Mouse (Mus musculus) heart, embryonic 10.5 days (tissue): ENCODE measurements around the gene Slc38a3. TPM values are rescaled to one million over a fixed set of nuclear protein-coding genes. Genes with fewer than 3 reads are reported as not detected.
A peak's percentile ranks its signal among the peaks of the same experiment; 100 is the strongest.

ENCODE experiments used
- DNase-seq: peaks from one replicate; pipeline ENCODE4 v3.0.0-alpha.2; 2017; ENCODE audit warnings: low spot score
- H3K27ac ChIP-seq: fragments of 300-500 bp; sonication (generic); 2 replicates; pipeline ENCODE4 v1.5.1; 2016; ENCODE audit warnings: mild to moderate bottlenecking
- H3K27me3 ChIP-seq: fragments of 300-500 bp; sonication (generic); 2 replicates; pipeline ENCODE4 v1.6.1; 2016; ENCODE audit warnings: mild to moderate bottlenecking; ENCODE audit not compliant: poor library complexity, insufficient read depth, severe bottlenecking
- H3K36me3 ChIP-seq: fragments of 300-500 bp; sonication (generic); 2 replicates; pipeline ENCODE4 v1.6.1; 2016; ENCODE audit warnings: mild to moderate bottlenecking, moderate library complexity
- H3K4me1 ChIP-seq: fragments of 300-500 bp; sonication (generic); 2 replicates; pipeline ENCODE4 v1.6.1; 2016; ENCODE audit warnings: mild to moderate bottlenecking
- H3K4me3 ChIP-seq: fragments of 300-500 bp; sonication (generic); 2 replicates; pipeline ENCODE4 v1.5.1; 2016; ENCODE audit warnings: mild to moderate bottlenecking, moderate library complexity
- H3K9me3 ChIP-seq: fragments of 300-500 bp; sonication (generic); 2 replicates; pipeline ENCODE4 v1.6.1; 2016; ENCODE audit warnings: mild to moderate bottlenecking, moderate library complexity
- whole genome bisulfite sequencing: fragments of 180-500 bp; shearing (Covaris S2); methylation state at CpG from one replicate; pipeline ENCODE4 v1.1.7; 2016; 5-methylcytosine and 5-hydroxymethylcytosine counted together
- polyA plus RNA-seq: library from polyadenylated mRNA; unstranded; fragments of >200 nt; fragmentation: Nextera tagmentation; extraction: Ambion mirVana; gene quantifications from 2 replicates; pipeline ENCODE4 v1.2.1, GENCODE M21; 2016

The Slc38a3 gene
- polyA plus RNA-seq, 1 experiment from 2014 or later: 4.2 TPM

DNA sequence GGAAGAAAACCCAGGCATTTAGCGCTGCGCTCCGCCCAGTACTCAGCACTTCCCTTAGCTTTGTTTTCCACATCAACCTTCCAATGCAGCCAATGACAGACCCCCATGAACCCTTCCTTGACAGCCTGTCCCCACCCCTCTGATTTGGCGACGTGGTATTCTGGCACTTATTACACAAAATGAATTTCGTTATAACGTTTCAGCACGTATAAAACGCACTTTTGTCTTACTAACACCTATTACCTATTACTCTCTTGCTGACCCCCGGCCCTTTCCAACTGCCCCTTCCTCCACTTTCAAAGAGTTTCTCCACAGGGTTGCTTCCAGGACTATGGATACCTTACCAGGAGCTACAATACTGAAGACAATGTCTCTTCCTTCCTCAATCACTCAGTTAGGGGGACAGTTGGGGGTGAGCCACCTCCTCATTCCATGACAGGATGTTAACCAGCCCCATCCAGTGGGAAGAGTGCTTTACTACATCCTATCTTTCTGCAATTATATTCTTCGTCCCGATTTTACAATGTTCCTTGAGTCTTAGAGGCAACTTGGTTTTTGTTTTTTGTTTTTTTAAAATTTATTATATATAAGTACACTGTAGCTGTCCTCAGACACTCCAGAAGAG is 56.3 kb downstream of the Slc38a3 start:
- Histone ChIP-seq H3K27me3 (peaks cover under 1% of the 10 kb centered on the region; the same call in 1 of the 2 replicates), H3K4me3 (peak overlapping the region; percentile 63), H3K4me1 (peaks cover 68% of the 10 kb centered on the region), H3K36me3 (peaks cover 45% of the 10 kb centered on the region), H3K27ac (peak overlapping the region; percentile 96), H3K9me3 (no peaks in the 10 kb centered on the region)
- 11% methylated on average over 12 of the region's 12 CpGs for WGBS
- no peak for DNase-seq

DNA sequence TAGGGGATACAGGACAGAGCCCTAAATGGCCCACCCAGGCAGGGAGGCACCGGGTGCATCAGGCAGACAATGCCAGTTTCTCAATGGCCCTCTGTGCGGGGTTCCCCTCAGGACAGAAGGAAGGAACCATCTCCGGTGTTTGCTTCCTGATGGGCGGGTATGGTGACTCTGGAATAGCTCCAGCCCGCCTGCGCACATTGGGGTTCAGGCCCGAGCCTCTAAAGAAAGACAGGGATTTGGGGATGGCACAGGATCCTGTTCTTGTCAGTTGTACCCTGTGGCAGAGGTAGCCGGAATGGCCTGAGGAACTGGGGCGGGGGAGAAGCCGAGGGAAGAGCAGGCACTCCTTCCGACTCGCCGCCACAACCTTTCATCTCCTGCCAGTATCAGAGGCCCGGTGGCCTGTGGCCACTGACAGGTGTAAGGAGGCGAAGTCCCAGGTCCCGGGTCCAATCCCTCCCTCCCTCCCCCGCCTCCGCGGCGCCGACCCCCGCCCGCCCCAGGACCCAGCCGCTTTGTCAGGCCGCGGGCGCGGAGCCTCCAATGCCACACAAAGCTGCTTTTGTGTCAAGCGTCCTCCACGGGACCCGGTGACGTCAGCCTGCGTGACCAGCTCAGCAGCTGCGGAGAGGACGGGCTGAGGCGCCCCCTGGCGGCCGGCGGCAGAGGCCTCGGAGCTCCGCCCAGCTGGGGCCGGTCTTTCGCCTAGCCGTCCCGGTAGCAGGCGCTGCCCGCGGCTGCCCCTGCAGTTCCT is 57.0 kb downstream of the Slc38a3 start:
- peaks cover 4% of the 10 kb centered on the region; the same call in 1 of the 2 replicates for H3K27me3 ChIP-seq
- H3K4me3 ChIP-seq: peak overlapping the region; percentile 63
- H3K4me1 ChIP-seq: peaks cover 70% of the 10 kb centered on the region
- H3K9me3 ChIP-seq: no peaks in the 10 kb centered on the region
- peaks cover 38% of the 10 kb centered on the region for H3K36me3 ChIP-seq
- DNase-seq: peak; percentile 98
- WGBS: 5% methylated on average over 43 of the region's 48 CpGs
- H3K27ac ChIP-seq: peak overlapping the region; percentile 96

DNA sequence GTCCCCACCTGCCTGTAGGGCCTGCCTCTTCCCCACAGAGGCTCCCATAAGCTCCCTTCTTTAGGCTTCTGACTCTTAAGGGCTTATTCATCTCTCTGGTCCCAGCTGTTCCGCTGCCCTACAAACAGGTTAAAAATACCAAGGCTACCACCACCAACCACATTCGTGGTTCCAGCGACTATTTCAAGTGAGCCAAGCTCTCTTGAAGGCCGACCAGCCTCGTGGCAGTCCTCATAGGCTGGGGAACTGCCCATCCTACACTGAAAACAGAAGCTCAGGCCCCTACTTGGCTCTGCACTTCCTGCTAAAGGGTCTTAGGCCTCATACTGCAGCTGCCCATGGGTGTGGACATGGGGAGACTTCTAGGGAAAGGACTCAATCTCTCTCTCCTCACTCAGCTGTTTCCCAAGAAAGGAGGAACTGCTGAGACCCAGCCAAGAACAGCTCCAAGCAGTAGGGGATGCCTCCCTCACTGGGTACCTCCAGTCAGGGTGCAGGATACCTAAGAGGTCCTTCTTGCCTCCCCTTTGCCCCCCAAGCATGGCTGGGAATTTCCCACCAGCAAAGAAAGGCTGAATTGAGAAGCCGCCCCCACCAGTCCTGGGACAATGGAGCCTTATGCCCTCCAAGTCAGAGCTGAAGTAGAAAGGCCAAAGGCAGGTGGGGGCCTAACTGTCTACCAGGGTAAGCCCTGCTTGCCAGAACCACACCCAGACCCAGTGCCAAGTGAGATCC is 57.7 kb downstream of the Slc38a3 start:
- no peak for DNase-seq
- Histone ChIP-seq H3K27ac (peak overlapping the region; percentile 96), H3K4me3 (peak overlapping the region; percentile 63), H3K36me3 (peaks cover 32% of the 10 kb centered on the region), H3K4me1 (peaks cover 78% of the 10 kb centered on the region), H3K9me3 (no peaks in the 10 kb centered on the region), H3K27me3 (peaks cover 5% of the 10 kb centered on the region; the same call in 1 of the 2 replicates)
- WGBS: 54% methylated on average over 6 of the region's 6 CpGs

DNA sequence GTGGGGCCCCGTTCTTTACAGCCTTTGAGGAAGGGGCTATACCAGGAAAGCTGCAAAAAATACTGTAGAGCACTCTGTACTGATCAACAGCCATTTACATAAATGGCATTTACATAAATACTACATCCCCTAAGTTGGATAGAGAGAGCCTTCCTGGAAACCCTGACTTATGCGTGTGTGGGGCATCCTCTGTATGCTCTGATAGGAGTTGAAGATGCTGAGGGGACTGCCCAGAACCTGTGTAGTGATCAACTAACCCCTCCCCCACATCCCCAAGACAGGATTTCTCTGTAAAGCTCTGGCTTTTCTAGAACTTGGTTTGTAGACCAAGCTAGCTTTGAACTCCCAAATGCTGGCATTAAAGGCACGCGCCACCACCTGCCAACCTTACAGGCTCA is 59.9 kb downstream of the Slc38a3 start:
- H3K4me1 ChIP-seq: peaks cover 88% of the 10 kb centered on the region
- no peak for DNase-seq
- peaks cover 20% of the 10 kb centered on the region for H3K27me3 ChIP-seq
- 65% methylated on average over 4 of the region's 4 CpGs for WGBS
- H3K36me3 ChIP-seq: peaks cover 10% of the 10 kb centered on the region
- no peaks in the 10 kb centered on the region for H3K9me3 ChIP-seq
- peak overlapping the region; percentile 48; the same call in 1 of the 2 replicates for H3K27ac ChIP-seq
- no peak overlapping the region for H3K4me3 ChIP-seq

GRCm38 (mm10) chr9:107608741-107609432 is 60.4 kb downstream of the Slc38a3 start, which contains the start of gene Sema3b:
Gene Sema3b, minus strand, starts transcription at chr9:107609229.
- DNase-seq: no peak
- peaks cover 89% of the 10 kb centered on the region for H3K4me1 ChIP-seq
- 38% methylated on average over 12 of the region's 12 CpGs for WGBS

GRCm38 (mm10) chr9:107607653-107608245 is 61.6 kb downstream of the Slc38a3 start:
- Histone ChIP-seq H3K4me1 (peaks cover 87% of the 10 kb centered on the region), H3K36me3 (no peaks in the 10 kb centered on the region), H3K4me3 (peak overlapping the region; percentile 20; the same call in 1 of the 2 replicates), H3K9me3 (no peaks in the 10 kb centered on the region), H3K27ac (peak overlapping the region; percentile 48), H3K27me3 (peaks cover 37% of the 10 kb centered on the region)
- WGBS: 34% methylated on average over 9 of the region's 9 CpGs
- DNase-seq: no peak

More at GRCm38 (mm10) chr9:107608741-107609432, 60.4 kb downstream of the Slc38a3 start, which contains the start of gene Sema3b:
- Histone ChIP-seq H3K27ac (peak within 1 kb of the TSS; percentile 48), H3K36me3 (peaks cover 4% of the 10 kb centered on the region), H3K4me3 (peak within 1 kb of the TSS; percentile 20; the same call in 1 of the 2 replicates), H3K27me3 (peaks cover 26% of the 10 kb centered on the region), H3K9me3 (no peaks in the 10 kb centered on the region)

DNA sequence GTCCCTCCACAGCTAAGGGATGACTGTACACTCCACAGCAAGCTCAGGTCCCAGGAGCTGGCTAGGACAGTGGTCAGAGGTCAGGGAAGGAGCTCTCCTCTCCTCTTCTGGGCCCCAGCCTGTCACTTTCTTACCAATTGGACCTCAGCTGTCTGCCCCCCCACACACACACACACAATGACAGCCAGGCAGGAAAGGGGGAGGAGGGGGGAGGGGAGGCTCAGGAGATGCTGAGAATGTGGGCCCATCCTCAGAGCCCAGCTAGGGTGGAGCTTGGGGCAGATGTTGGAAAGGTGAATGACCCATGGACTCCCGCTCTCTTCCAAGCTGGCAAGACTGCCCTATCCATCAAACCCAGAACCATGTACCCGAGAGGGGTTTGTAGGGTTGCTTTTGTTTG is 62.3 kb downstream of the Slc38a3 start:
- Histone ChIP-seq H3K27me3 (peaks cover 39% of the 10 kb centered on the region), H3K9me3 (no peaks in the 10 kb centered on the region), H3K36me3 (no peaks in the 10 kb centered on the region), H3K4me1 (peaks cover 87% of the 10 kb centered on the region), H3K4me3 (peak overlapping the region; percentile 39), H3K27ac (peak overlapping the region; percentile 48)
- WGBS: 78% methylated on average over 2 of the region's 2 CpGs
- no peak for DNase-seq

DNA sequence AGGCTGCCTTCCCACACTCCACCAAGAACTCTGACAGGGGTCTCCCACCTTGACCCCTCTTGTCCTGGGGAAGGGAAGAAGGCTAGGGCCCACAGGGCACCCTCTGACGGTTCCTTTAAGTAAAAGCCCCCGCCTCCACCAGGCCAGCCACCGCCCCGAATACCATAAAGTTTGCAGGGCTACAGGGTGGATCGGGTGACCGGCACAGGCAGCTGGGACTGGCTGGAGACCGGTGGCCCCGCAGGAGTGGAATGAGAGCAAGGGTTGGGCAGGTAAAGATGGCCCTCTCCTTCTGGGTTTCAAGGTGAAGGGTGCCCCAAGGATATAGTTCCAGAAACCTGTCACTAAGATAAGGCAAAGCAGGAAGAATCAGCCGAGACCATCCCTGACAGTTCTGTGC is 62.7 kb downstream of the Slc38a3 start:
- WGBS: 12% methylated on average over 9 of the region's 9 CpGs
- no peak for DNase-seq
- H3K4me1 ChIP-seq: peaks cover 85% of the 10 kb centered on the region

DNA sequence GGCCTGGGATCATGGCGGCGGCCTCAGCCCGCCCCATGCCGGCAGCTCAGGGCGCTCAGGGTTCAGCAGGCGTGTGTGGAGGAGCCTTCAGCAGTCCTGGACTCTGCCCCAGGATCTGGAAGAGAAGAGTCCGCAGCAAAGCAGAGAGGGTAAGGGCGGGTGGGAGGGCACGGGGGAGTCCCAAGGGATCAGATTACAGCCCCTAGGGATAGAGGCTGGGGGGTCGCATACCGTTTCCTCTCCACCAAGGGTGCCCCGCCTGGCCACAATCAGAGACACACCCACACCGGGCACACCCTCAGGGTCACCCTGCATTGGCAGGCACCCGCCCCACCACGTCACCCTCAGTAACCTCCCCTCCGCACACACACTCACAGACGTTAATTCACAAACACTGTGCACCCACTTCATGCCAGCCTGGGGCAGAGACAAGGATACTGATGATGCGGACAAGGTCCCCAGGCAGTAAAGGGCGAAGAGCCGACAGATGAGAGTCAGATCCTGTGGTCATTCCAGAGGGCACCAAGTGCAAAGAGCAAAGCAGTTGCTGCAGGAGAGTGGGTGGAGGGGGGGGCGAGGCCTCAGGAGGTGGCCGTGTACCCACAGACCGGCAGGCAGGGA is 64.2 kb downstream of the Slc38a3 start:
- H3K9me3 ChIP-seq: no peaks in the 10 kb centered on the region
- H3K4me1 ChIP-seq: peaks cover 77% of the 10 kb centered on the region
- H3K4me3 ChIP-seq: peak overlapping the region; percentile 37
- WGBS: 33% methylated on average over 23 of the region's 23 CpGs
- H3K27me3 ChIP-seq: peaks cover 52% of the 10 kb centered on the region
- H3K36me3 ChIP-seq: no peaks in the 10 kb centered on the region
- H3K27ac ChIP-seq: peak overlapping the region; percentile 48
- no peak for DNase-seq

More for the DNA sequence above, 62.7 kb downstream of the Slc38a3 start:
- Histone ChIP-seq H3K27me3 (peaks cover 39% of the 10 kb centered on the region), H3K27ac (peak overlapping the region; percentile 48), H3K9me3 (no peaks in the 10 kb centered on the region), H3K4me3 (peak overlapping the region; percentile 39), H3K36me3 (no peaks in the 10 kb centered on the region)

GRCm38 (mm10) chr9:107603251-107603650 is 66.1 kb downstream of the Slc38a3 start:
- peaks cover 3% of the 10 kb centered on the region; the same call in 1 of the 2 replicates for H3K36me3 ChIP-seq
- H3K4me1 ChIP-seq: peaks cover 68% of the 10 kb centered on the region
- no peaks in the 10 kb centered on the region for H3K9me3 ChIP-seq
- no peak overlapping the region for H3K27ac ChIP-seq
- H3K4me3 ChIP-seq: no peak overlapping the region
- H3K27me3 ChIP-seq: peaks cover 71% of the 10 kb centered on the region
- 76% methylated on average over 6 of the region's 6 CpGs for WGBS
- DNase-seq: no peak

DNA sequence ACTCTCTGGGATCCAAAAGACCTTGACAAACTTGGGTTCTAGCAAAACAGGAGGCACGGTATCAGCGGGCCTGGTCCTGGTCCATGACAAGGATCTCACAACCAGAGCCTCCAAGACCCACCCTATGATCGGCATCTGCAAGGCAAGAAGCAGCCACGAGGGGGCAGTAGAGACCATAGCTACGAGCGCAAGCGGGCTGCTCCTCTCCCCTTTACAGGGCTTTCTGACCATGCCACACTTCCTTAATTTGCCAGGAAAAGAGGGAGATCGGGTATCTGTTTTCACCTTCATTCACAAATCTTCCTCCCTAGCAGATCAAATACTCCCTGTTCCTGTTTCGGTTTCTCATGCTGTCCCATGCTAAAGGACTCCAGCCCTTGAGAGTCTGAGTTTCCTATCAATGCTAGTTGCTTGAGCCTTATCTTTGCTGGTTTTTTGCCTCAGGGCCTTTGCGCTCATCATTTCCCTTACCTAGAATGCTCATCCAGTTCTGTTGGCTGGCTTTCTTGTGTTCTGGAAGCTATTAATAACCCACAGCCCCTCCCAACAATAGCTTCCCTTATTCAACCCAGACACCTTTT is 67.2 kb downstream of the Slc38a3 start:
- peak overlapping the region; percentile 30 for H3K27ac ChIP-seq
- peaks cover 73% of the 10 kb centered on the region for H3K27me3 ChIP-seq
- H3K4me3 ChIP-seq: no peak overlapping the region
- WGBS: 11% methylated on average over 10 of the region's 10 CpGs
- H3K36me3 ChIP-seq: peaks cover 3% of the 10 kb centered on the region; the same call in 1 of the 2 replicates
- H3K9me3 ChIP-seq: no peaks in the 10 kb centered on the region
- H3K4me1 ChIP-seq: peaks cover 63% of the 10 kb centered on the region
- DNase-seq: peak; percentile 92
